Mouse (Mus musculus) liver, postnatal 0 days (tissue): Measurements from ENCODE around the gene Cand2. TPM values are rescaled to one million over a fixed set of nuclear protein-coding genes. Genes with fewer than 3 reads are reported as not detected.

Experiments used
- ATAC-seq: fragments of 200-750 bp; cut with Nextera tagmentation; 2 replicates; pipeline ENCODE4 v1.8.0; 2017; ENCODE audit warnings: mild to moderate bottlenecking, moderate library complexity
- DNase-seq: peaks from one replicate; pipeline ENCODE4 v3.0.0-alpha.2; 2016
- H3K27ac ChIP-seq: fragments of 300-500 bp; sonication (generic); 2 replicates; pipeline ENCODE4 v1.5.1; 2014; ENCODE audit warnings: antibody characterized with exemption, moderate library complexity, mild to moderate bottlenecking, low read depth
- H3K27me3 ChIP-seq: fragments of 300-500 bp; sonication (generic); 2 replicates; pipeline ENCODE4 v1.6.1; 2014; ENCODE audit warnings: low read length, control low read depth, mixed read lengths; ENCODE audit not compliant: insufficient read depth
- H3K36me3 ChIP-seq: fragments of 300-500 bp; sonication (generic); replicated peaks from 2 replicates; pipeline ENCODE4 v1.6.1; 2014; ENCODE audit warnings: mild to moderate bottlenecking, control low read depth, low read length, moderate library complexity, mixed read lengths; ENCODE audit not compliant: insufficient read depth
- H3K4me1 ChIP-seq: fragments of 300-500 bp; sonication (generic); 2 replicates; pipeline ENCODE4 v1.6.1; 2014; ENCODE audit warnings: antibody characterized with exemption, mild to moderate bottlenecking, control low read depth; ENCODE audit not compliant: insufficient read depth
- H3K4me2 ChIP-seq: fragments of 300-500 bp; sonication (generic); 2 replicates; pipeline ENCODE4 v1.6.1; 2014; ENCODE audit warnings: low read depth, mild to moderate bottlenecking, low read length, moderate library complexity, mixed read lengths
- H3K4me3 ChIP-seq: fragments of 300-500 bp; sonication (generic); 2 replicates; pipeline ENCODE4 v1.5.1; 2014; ENCODE audit warnings: low read depth, low read length
- H3K9ac ChIP-seq: fragments of 300-500 bp; sonication (generic); replicated peaks from 2 replicates; pipeline ENCODE4 v1.6.1; 2014; ENCODE audit warnings: mild to moderate bottlenecking, moderate library complexity
- H3K9me3 ChIP-seq: fragments of 300-500 bp; sonication (generic); 2 replicates; pipeline ENCODE4 v1.6.1; 2016; ENCODE audit warnings: mild to moderate bottlenecking, control low read depth, low read length, mixed read lengths
- CTCF ChIP-seq: sonication (generic); IDR thresholded peaks from 2 replicates; pipeline ENCODE4 v1.5.1; 2016; ENCODE audit warnings: antibody characterized with exemption, low read depth
- EP300 ChIP-seq: IDR thresholded peaks from 2 replicates; pipeline ENCODE4 v1.6.1; 2016; ENCODE audit warnings: antibody characterized with exemption, low read depth, mild to moderate bottlenecking
- WGBS: fragments of 180-500 bp; shearing (Covaris S2); extraction: QIAGEN DNeasy Blood & Tissue Kit; methylation state at CpG from one replicate; pipeline ENCODE4 v1.1.7; 2014; ENCODE audit not compliant: insufficient replicate concordance; 5-methylcytosine and 5-hydroxymethylcytosine counted together
- polyA plus RNA-seq: library from polyadenylated mRNA; unstranded; fragments of >200 nt; fragmentation: Nextera tagmentation; extraction: Ambion mirVana; gene quantifications from 2 replicates; pipeline ENCODE4 v1.2.1, GENCODE M21; 2015

The Cand2 gene
- polyA plus RNA-seq, 1 experiment from 2014 or later: 0.61 TPM

DNA sequence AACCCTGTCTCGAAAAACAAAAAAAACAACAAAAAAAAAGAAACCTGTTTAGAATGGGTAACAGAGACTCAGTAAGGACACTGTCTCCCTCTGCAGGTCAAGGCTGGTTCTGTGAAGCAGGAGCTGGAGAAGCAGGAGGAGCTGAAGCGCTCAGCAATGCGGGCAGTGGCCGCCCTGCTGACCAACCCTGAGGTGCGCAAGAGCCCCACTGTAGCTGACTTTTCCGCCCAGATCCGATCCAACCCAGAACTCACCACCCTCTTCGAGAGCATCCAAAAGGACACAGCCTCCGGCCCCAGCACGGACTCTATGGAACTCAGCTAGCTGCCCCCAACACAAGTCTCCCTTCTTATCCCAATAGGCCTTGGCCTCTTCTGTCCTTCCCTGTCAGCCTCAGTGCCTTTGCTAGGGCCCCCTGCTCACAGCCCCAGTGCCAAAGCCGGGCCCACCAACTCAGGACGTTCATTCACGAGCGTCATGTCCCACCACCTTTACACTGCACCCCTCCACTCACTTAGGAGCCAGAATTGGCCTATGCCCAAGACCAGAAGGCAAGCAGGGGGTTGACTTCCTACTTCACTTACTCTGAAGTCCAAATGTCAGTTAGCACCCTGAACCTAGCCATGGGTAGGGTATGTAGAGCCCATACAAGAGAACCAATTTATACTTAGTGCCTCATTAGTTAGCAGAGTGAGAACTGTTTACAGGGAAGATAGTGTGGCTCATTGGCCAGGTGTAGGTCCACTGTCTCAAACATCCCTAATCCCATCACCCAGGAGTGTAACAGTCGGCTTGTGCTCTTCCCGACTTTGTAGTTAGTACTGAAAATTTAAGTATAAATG lies 29.4 kb downstream of the Cand2 start:
- H3K27ac ChIP-seq: 0 out of 2 replicates have a peak overlapping the region, but pooled peaks have one; percentile 49
- peak; percentile 54 for ATAC-seq

DNA sequence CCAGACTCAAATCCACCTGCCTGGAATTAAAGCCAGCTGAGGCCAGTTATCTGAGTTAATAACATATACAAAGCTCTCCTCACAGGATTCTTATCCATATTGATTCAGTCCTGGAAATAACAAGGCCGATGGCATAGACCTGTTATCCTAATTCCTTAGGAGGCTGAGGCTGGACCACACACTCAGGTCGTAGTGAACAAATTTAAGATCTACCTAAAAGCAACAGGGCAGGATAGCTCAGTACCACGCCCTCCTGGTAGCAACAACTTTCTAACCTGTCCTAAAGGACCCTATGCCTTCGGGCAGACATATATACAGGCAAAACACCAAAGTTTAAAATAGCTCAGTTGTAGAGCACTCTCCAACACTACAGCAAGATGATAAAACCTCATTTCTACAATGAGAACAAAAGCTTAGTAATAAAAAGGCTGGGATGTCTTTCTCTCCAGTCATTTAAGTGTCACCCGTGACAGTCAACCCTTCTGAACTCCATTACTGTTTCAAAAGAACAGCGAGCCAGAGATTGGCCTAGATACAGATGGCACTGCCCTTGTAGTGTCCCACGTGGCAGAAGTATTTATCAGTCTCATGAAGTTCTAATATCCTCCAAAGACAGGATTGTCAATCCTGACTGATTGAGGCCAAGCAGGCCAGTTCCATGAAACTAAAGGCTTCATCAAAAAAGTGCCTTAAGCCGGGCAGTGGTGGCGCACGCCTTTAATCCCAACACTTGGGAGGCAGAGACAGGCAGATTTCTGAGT lies 30.3 kb downstream of the Cand2 start:
- H3K27me3 ChIP-seq: no peaks in the 10 kb centered on the region
- no peaks in the 10 kb centered on the region for H3K9me3 ChIP-seq
- H3K27ac ChIP-seq: no peak overlapping the region
- no peak overlapping the region for H3K9ac ChIP-seq
- H3K4me2 ChIP-seq: no peak overlapping the region
- peaks cover 35% of the 10 kb centered on the region for H3K36me3 ChIP-seq
- H3K4me1 ChIP-seq: peaks cover 18% of the 10 kb centered on the region
- WGBS: 63% methylated on average over 10 of the region's 10 CpGs
- DNase-seq: no peak
- no peak for TF ChIP-seq EP300
- TF ChIP-seq CTCF: no peak
- H3K4me3 ChIP-seq: no peak overlapping the region
- ATAC-seq: no peak

More for the DNA sequence above, 29.4 kb downstream of the Cand2 start:
- peaks cover 14% of the 10 kb centered on the region for H3K4me1 ChIP-seq
- no peak overlapping the region for H3K4me3 ChIP-seq
- peak; percentile 76 for DNase-seq
- H3K9ac ChIP-seq: no peak overlapping the region; the same call in 1 of the 2 replicates
- H3K27me3 ChIP-seq: no peaks in the 10 kb centered on the region
- H3K36me3 ChIP-seq: peaks cover 35% of the 10 kb centered on the region
- no peak overlapping the region for H3K4me2 ChIP-seq
- WGBS: 43% methylated on average over 16 of the region's 16 CpGs
- TF ChIP-seq EP300 (no peak), CTCF (peak; percentile 79)
- no peaks in the 10 kb centered on the region for H3K9me3 ChIP-seq

DNA sequence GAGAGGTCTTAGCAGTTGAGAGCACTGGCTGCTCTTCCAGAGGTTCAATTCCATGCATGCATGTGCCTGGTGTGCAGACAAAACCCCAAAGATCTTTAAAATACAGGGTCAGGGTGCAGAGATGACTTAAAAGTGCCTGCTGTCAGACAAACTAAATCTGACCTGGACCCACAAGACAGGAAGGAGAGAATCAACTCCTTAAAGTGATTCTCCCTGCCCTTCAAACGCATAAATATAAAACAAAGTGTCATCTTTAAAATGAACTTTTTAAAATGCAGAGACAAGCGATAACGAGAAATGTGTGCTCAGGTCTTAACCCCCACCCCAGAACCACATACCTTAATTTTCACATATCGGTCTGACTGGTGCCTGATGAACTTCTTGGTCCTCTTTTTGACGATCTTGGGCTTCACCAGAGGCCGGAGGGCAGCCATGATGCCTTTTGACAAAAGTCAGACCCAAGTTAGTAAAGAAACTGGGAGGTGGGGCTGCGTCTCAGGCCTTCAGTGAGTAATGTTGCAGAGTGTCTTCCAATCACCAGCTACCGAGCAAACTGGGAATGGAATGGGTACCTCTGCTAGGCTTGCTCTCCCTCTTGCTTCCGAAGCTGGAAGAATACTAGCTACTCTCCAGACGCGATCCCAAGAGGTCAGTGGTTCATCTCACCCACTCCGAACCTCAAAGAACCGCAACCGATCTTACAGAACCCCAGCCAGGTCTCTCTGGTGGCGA lies 33.3 kb downstream of the Cand2 start:
- H3K27ac ChIP-seq: peak overlapping the region; percentile 91
- WGBS: 2% methylated on average over 15 of the region's 15 CpGs
- ATAC-seq: no peak
- TF ChIP-seq CTCF (no peak), EP300 (no peak)
- peaks cover 18% of the 10 kb centered on the region for H3K4me1 ChIP-seq
- H3K4me3 ChIP-seq: peak overlapping the region; percentile 91
- no peaks in the 10 kb centered on the region for H3K9me3 ChIP-seq
- no peak for DNase-seq
- peak overlapping the region; percentile 98 for H3K9ac ChIP-seq
- no peaks in the 10 kb centered on the region for H3K27me3 ChIP-seq
- peaks cover 28% of the 10 kb centered on the region for H3K36me3 ChIP-seq
- peak overlapping the region; percentile 73 for H3K4me2 ChIP-seq

DNA sequence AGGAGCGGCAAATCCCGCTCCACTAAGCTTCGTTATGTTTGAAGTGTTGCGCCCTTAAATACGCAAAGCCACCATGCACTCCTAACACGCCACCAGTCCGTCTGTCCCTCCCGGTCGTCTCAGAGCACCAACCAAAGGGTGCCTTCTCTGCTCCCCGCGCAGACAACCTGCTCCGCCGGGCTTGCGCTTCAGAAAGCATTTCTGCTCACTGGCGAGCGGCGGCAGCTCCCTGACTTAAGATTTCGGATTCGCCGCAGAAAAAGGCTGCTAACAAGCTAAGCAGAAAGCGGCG lies 33.8 kb downstream of the Cand2 start:
- Histone ChIP-seq H3K4me1 (peaks cover 18% of the 10 kb centered on the region), H3K36me3 (peaks cover 28% of the 10 kb centered on the region), H3K9ac (peak overlapping the region; percentile 98), H3K4me2 (peak overlapping the region; percentile 73), H3K4me3 (peak overlapping the region; percentile 91), H3K27me3 (no peaks in the 10 kb centered on the region), H3K9me3 (no peaks in the 10 kb centered on the region), H3K27ac (peak overlapping the region; percentile 91)
- no peak for DNase-seq
- TF ChIP-seq CTCF: no peak
- no peak for TF ChIP-seq EP300
- ATAC-seq: peak; percentile 24; the same call in 1 of the 2 replicates
- WGBS: under 1% methylated on average over 22 of the region's 22 CpGs

GRCm38 (mm10) chr6:115808488-115809231 lies 34.3 kb downstream of the Cand2 start, which contains the start of gene Rpl32:
Gene Rpl32, minus strand, starts transcription at chr6:115808747.
- H3K4me2 ChIP-seq: peak within 1 kb of the TSS; percentile 73
- no peaks in the 10 kb centered on the region for H3K9me3 ChIP-seq
- peak within 1 kb of the TSS; percentile 91 for H3K27ac ChIP-seq
- ATAC-seq: peak; percentile 86
- no peaks in the 10 kb centered on the region for H3K27me3 ChIP-seq
- peak within 1 kb of the TSS; percentile 98 for H3K9ac ChIP-seq
- H3K4me1 ChIP-seq: peaks cover 18% of the 10 kb centered on the region
- DNase-seq: peak; percentile 88
- peaks cover 28% of the 10 kb centered on the region for H3K36me3 ChIP-seq
- under 1% methylated on average over 47 of the region's 47 CpGs for WGBS
- TF ChIP-seq EP300: peak; percentile 98
- peak; percentile 66 for TF ChIP-seq CTCF
- H3K4me3 ChIP-seq: peak within 1 kb of the TSS; percentile 91
